Mouse (Mus musculus) intestine, embryonic 14.5 days (tissue): ENCODE results near the gene Jaml. TPM values are rescaled to one million over a fixed set of nuclear protein-coding genes. Genes with fewer than 3 reads are reported as not detected.

Experiments
- ATAC-seq: fragments of 200-750 bp; cut with Nextera tagmentation; replicated peaks from 2 replicates; pipeline ENCODE4 v1.8.0; 2017; ENCODE audit warnings: low read depth, moderate number of reproducible peaks, moderate TSS enrichment, moderate library complexity; ENCODE audit not compliant: low FRiP score, low TSS enrichment
- DNase-seq: peaks from one replicate; pipeline ENCODE4 v3.0.0-alpha.2; 2018; ENCODE audit warnings: low spot score
- H3K27ac ChIP-seq: fragments of 300-500 bp; sonication (generic); 2 replicates; pipeline ENCODE4 v1.5.1; 2014; ENCODE audit warnings: low read depth, mild to moderate bottlenecking, control low read depth
- H3K27me3 ChIP-seq: fragments of 300-500 bp; sonication (generic); replicated peaks from 2 replicates; pipeline ENCODE4 v1.6.1; 2014; ENCODE audit warnings: low read length, control low read depth; ENCODE audit not compliant: control insufficient read depth, insufficient read depth
- H3K36me3 ChIP-seq: fragments of 300-500 bp; sonication (generic); 2 replicates; pipeline ENCODE4 v1.6.1; 2014; ENCODE audit warnings: low read length, control low read depth; ENCODE audit not compliant: control insufficient read depth, insufficient read depth
- H3K4me1 ChIP-seq: fragments of 300-500 bp; sonication (generic); replicated peaks from 2 replicates; pipeline ENCODE4 v1.6.1; 2014; ENCODE audit warnings: low read length, control low read depth, mixed read lengths; ENCODE audit not compliant: control insufficient read depth, insufficient read depth
- H3K4me2 ChIP-seq: fragments of 300-500 bp; sonication (generic); 2 replicates; pipeline ENCODE4 v1.6.1; 2014; ENCODE audit warnings: low read length
- H3K4me3 ChIP-seq: fragments of 300-500 bp; sonication (generic); 2 replicates; pipeline ENCODE4 v1.5.1; 2014; ENCODE audit warnings: low read depth, low read length, control low read depth, mixed read lengths
- H3K9ac ChIP-seq: fragments of 300-500 bp; sonication (generic); 2 replicates; pipeline ENCODE4 v1.6.1; 2014; ENCODE audit warnings: mild to moderate bottlenecking, low read length
- H3K9me3 ChIP-seq: fragments of 300-500 bp; sonication (generic); 2 replicates; pipeline ENCODE4 v1.6.1; 2016; ENCODE audit warnings: low read length, control low read depth; ENCODE audit not compliant: control insufficient read depth
- WGBS: fragments of 180-500 bp; shearing (Covaris S2); extraction: QIAGEN DNeasy Blood & Tissue Kit; methylation state at CpG from one replicate; pipeline ENCODE4 v1.1.7; 2014; 5-methylcytosine and 5-hydroxymethylcytosine counted together
- polyA plus RNA-seq: library from polyadenylated mRNA; unstranded; fragments of >200 nt; fragmentation: Nextera tagmentation; extraction: Ambion mirVana; gene quantifications from 2 replicates; pipeline ENCODE4 v1.2.1, GENCODE M21; 2014

The Jaml gene
- polyA plus RNA-seq, 1 experiment from 2014 or later = 49.4 TPM

- ATAC-seq = peak; percentile 44; the same call in 1 of the 2 replicates
These were observed 54.7 kb downstream of the Jaml start for GRCm38 (mm10) chr9:45133484-45134310.

GRCm38 (mm10) chr9:45136442-45137169 is 57.6 kb downstream of the Jaml start:
- H3K4me1 ChIP-seq = 0 out of 2 replicates have a peak, but pooled peaks cover 9% of the 10 kb centered on the region
- H3K4me3 ChIP-seq = no peak overlapping the region
- no peaks in the 10 kb centered on the region for H3K9me3 ChIP-seq
- DNase-seq = no peak
- no peak for ATAC-seq
- H3K27me3 ChIP-seq = peaks cover 48% of the 10 kb centered on the region
- no peak overlapping the region for H3K9ac ChIP-seq
- WGBS = 24% methylated on average over 7 of the region's 7 CpGs
- H3K27ac ChIP-seq = no peak overlapping the region
- H3K4me2 ChIP-seq = no peak overlapping the region
- no peaks in the 10 kb centered on the region for H3K36me3 ChIP-seq

More at GRCm38 (mm10) chr9:45133484-45134310, 54.7 kb downstream of the Jaml start:
- Histone ChIP-seq H3K4me3 (no peak overlapping the region), H3K27me3 (peaks cover 23% of the 10 kb centered on the region), H3K4me1 (0 out of 2 replicates have a peak, but pooled peaks cover 5% of the 10 kb centered on the region), H3K36me3 (no peaks in the 10 kb centered on the region), H3K9ac (no peak overlapping the region), H3K4me2 (no peak overlapping the region), H3K27ac (no peak overlapping the region), H3K9me3 (no peaks in the 10 kb centered on the region)
- 23% methylated on average over 5 of the region's 5 CpGs for WGBS
- peak; percentile 67 for DNase-seq

- no peaks in the 10 kb centered on the region for H3K9me3 ChIP-seq
- H3K36me3 ChIP-seq = no peaks in the 10 kb centered on the region
- WGBS = under 1% methylated on average over 64 of the region's 76 CpGs
- 0 out of 2 replicates have a peak, but pooled peaks cover 9% of the 10 kb centered on the region for H3K4me1 ChIP-seq
- H3K27ac ChIP-seq = no peak within 1 kb of the TSS
- ATAC-seq = 0 out of 2 replicates have a peak, but pooled peaks have one; percentile 53
- peak; percentile 76 for DNase-seq
- H3K4me3 ChIP-seq = peak within 1 kb of the TSS; percentile 47
- H3K4me2 ChIP-seq = peak within 1 kb of the TSS; percentile 88
- 0 out of 2 replicates have a peak within 1 kb of the TSS, but pooled peaks have one; percentile 6 for H3K9ac ChIP-seq
- H3K27me3 ChIP-seq = peaks cover 56% of the 10 kb centered on the region
These were observed 59.4 kb downstream of the Jaml start, which contains the start of gene Scn4b for GRCm38 (mm10) chr9:45138191-45139032. TSS of gene Scn4b (plus strand) at chr9:45138395.

- peaks cover 60% of the 10 kb centered on the region for H3K27me3 ChIP-seq
- no peak overlapping the region for H3K9ac ChIP-seq
- no peak overlapping the region for H3K27ac ChIP-seq
- no peaks in the 10 kb centered on the region for H3K36me3 ChIP-seq
- no peaks in the 10 kb centered on the region for H3K9me3 ChIP-seq
- DNase-seq (no peak), ATAC-seq (0 out of 2 replicates have a peak, but pooled peaks have one; percentile 6)
- WGBS = 3% methylated on average over 7 of the region's 7 CpGs
- H3K4me3 ChIP-seq = peak overlapping the region; percentile 47
- H3K4me1 ChIP-seq = 0 out of 2 replicates have a peak, but pooled peaks cover 9% of the 10 kb centered on the region
- peak overlapping the region; percentile 88 for H3K4me2 ChIP-seq
These were observed 60.1 kb downstream of the Jaml start for GRCm38 (mm10) chr9:45139082-45139481.

GRCm38 (mm10) chr9:45140945-45141344 is 62.0 kb downstream of the Jaml start:
- Histone ChIP-seq H3K27ac (no peak overlapping the region), H3K9me3 (no peaks in the 10 kb centered on the region), H3K9ac (no peak overlapping the region), H3K4me3 (no peak overlapping the region), H3K4me2 (no peak overlapping the region), H3K4me1 (0 out of 2 replicates have a peak, but pooled peaks cover 9% of the 10 kb centered on the region), H3K36me3 (no peaks in the 10 kb centered on the region), H3K27me3 (peaks cover 76% of the 10 kb centered on the region)
- 67% methylated on average over 7 of the region's 7 CpGs for WGBS
- DNase-seq (no peak), ATAC-seq (no peak)

GRCm38 (mm10) chr9:45142686-45143085 is 63.7 kb downstream of the Jaml start:
- ATAC-seq (no peak), DNase-seq (no peak)
- H3K9ac ChIP-seq = no peak overlapping the region
- H3K36me3 ChIP-seq = no peaks in the 10 kb centered on the region
- H3K27me3 ChIP-seq = peaks cover 67% of the 10 kb centered on the region
- H3K27ac ChIP-seq = no peak overlapping the region
- H3K4me3 ChIP-seq = no peak overlapping the region
- 49% methylated on average over 3 of the region's 3 CpGs for WGBS
- H3K4me2 ChIP-seq = no peak overlapping the region
- H3K9me3 ChIP-seq = no peaks in the 10 kb centered on the region
- 0 out of 2 replicates have a peak, but pooled peaks cover 9% of the 10 kb centered on the region for H3K4me1 ChIP-seq

GRCm38 (mm10) chr9:45145533-45146266 is 66.7 kb downstream of the Jaml start:
- Histone ChIP-seq H3K4me3 (peak overlapping the region; percentile 27), H3K27me3 (peaks cover 39% of the 10 kb centered on the region), H3K4me1 (no peaks in the 10 kb centered on the region), H3K36me3 (no peaks in the 10 kb centered on the region), H3K27ac (no peak overlapping the region), H3K9ac (no peak overlapping the region), H3K4me2 (peak overlapping the region; percentile 58), H3K9me3 (no peaks in the 10 kb centered on the region)
- peak; percentile 47; the same call in 1 of the 2 replicates for ATAC-seq
- no peak for DNase-seq
- 4% methylated on average over 27 of the region's 27 CpGs for WGBS
